Mouse (Mus musculus) heart, embryonic 11.5 days (tissue): ENCODE measurements around the gene Adgrl2. TPM values are rescaled to one million over a fixed set of nuclear protein-coding genes. Genes with fewer than 3 reads are reported as not detected.

Experiments used
- ATAC-seq: fragments of 200-750 bp; cut with Nextera tagmentation; replicated peaks from 2 replicates; pipeline ENCODE4 v1.8.0; 2017; ENCODE audit warnings: moderate library complexity; ENCODE audit not compliant: insufficient number of reproducible peaks, low FRiP score, low TSS enrichment
- H3K27ac ChIP-seq: fragments of 300-500 bp; sonication (generic); 2 replicates; pipeline ENCODE4 v1.5.1; 2014; ENCODE audit warnings: mild to moderate bottlenecking, low read depth, low read length
- H3K27me3 ChIP-seq: fragments of 300-500 bp; sonication (generic); 2 replicates; pipeline ENCODE4 v1.6.1; 2014; ENCODE audit warnings: mild to moderate bottlenecking, low read length, mixed read lengths; ENCODE audit not compliant: control insufficient read depth, insufficient read depth
- H3K36me3 ChIP-seq: fragments of 300-500 bp; sonication (generic); 2 replicates; pipeline ENCODE4 v1.6.1; 2014; ENCODE audit warnings: mild to moderate bottlenecking, low read length, moderate library complexity, mixed read lengths; ENCODE audit not compliant: control insufficient read depth, insufficient read depth
- H3K4me1 ChIP-seq: fragments of 300-500 bp; sonication (generic); 2 replicates; pipeline ENCODE4 v1.6.1; 2014; ENCODE audit warnings: low read length; ENCODE audit not compliant: control insufficient read depth, insufficient read depth
- H3K4me2 ChIP-seq: fragments of 300-500 bp; sonication (generic); 2 replicates; pipeline ENCODE4 v1.6.1; 2014; ENCODE audit warnings: mild to moderate bottlenecking, moderate library complexity
- H3K4me3 ChIP-seq: fragments of 300-500 bp; sonication (generic); 2 replicates; pipeline ENCODE4 v1.5.1; 2014; ENCODE audit warnings: low read depth, low read length
- H3K9ac ChIP-seq: fragments of 300-500 bp; sonication (generic); 2 replicates; pipeline ENCODE4 v1.6.1; 2014; ENCODE audit warnings: mild to moderate bottlenecking, low read depth, low read length, moderate library complexity
- H3K9me3 ChIP-seq: fragments of 300-500 bp; sonication (generic); replicated peaks from 2 replicates; pipeline ENCODE4 v1.6.1; 2016; ENCODE audit warnings: low read length; ENCODE audit not compliant: control insufficient read depth
- WGBS: fragments of 180-500 bp; shearing (Covaris S2); extraction: QIAGEN DNeasy Blood & Tissue Kit; methylation state at CpG from one replicate; pipeline ENCODE4 v1.1.7; 2014; ENCODE audit not compliant: insufficient replicate concordance; 5-methylcytosine and 5-hydroxymethylcytosine counted together
- polyA plus RNA-seq: library from polyadenylated mRNA; unstranded; fragments of >200 nt; fragmentation: Nextera tagmentation; extraction: Ambion mirVana; gene quantifications from 2 replicates; pipeline ENCODE4 v1.2.1, GENCODE M21; 2014

Adgrl2 gene
- polyA plus RNA-seq, 1 experiment from 2014 or later: 37.3 TPM

- peak overlapping the region; percentile 22; the same call in 1 of the 2 replicates for H3K27ac ChIP-seq
- peak overlapping the region; percentile 26 for H3K4me3 ChIP-seq
- H3K9me3 ChIP-seq: no peaks in the 10 kb centered on the region
- ATAC-seq: no peak
- no peak overlapping the region for H3K9ac ChIP-seq
- peak overlapping the region; percentile 49 for H3K4me2 ChIP-seq
- H3K4me1 ChIP-seq: peaks cover 14% of the 10 kb centered on the region
- H3K36me3 ChIP-seq: no peaks in the 10 kb centered on the region
- 64% methylated on average over 14 of the region's 14 CpGs for WGBS
- H3K27me3 ChIP-seq: no peaks in the 10 kb centered on the region
Measured at GRCm38 (mm10) chr3:148922618-148923095, 67.7 kb downstream of the Adgrl2 start.

- WGBS: 83% methylated on average over 13 of the region's 13 CpGs
Measured at GRCm38 (mm10) chr3:148921966-148922587, 68.3 kb downstream of the Adgrl2 start.

GRCm38 (mm10) chr3:148920881-148921280, 69.5 kb downstream of the Adgrl2 start:
- WGBS: 62% methylated on average over 6 of the region's 6 CpGs
- Histone ChIP-seq H3K27ac (no peak overlapping the region), H3K4me3 (no peak overlapping the region), H3K9ac (no peak overlapping the region), H3K9me3 (no peaks in the 10 kb centered on the region), H3K36me3 (no peaks in the 10 kb centered on the region), H3K4me1 (peaks cover 11% of the 10 kb centered on the region), H3K4me2 (no peak overlapping the region), H3K27me3 (no peaks in the 10 kb centered on the region)
- ATAC-seq: no peak

More at GRCm38 (mm10) chr3:148921966-148922587, 68.3 kb downstream of the Adgrl2 start:
- H3K36me3 ChIP-seq: no peaks in the 10 kb centered on the region
- no peak overlapping the region; the same call in 1 of the 2 replicates for H3K4me3 ChIP-seq
- no peak overlapping the region for H3K27ac ChIP-seq
- no peaks in the 10 kb centered on the region for H3K27me3 ChIP-seq
- peak overlapping the region; percentile 49 for H3K4me2 ChIP-seq
- ATAC-seq: no peak
- no peaks in the 10 kb centered on the region for H3K9me3 ChIP-seq
- H3K9ac ChIP-seq: no peak overlapping the region
- peaks cover 14% of the 10 kb centered on the region for H3K4me1 ChIP-seq

- Histone ChIP-seq H3K36me3 (no peaks in the 10 kb centered on the region), H3K4me1 (peaks cover 16% of the 10 kb centered on the region), H3K4me2 (no peak overlapping the region), H3K4me3 (no peak overlapping the region), H3K9me3 (no peaks in the 10 kb centered on the region), H3K27me3 (no peaks in the 10 kb centered on the region), H3K9ac (no peak overlapping the region), H3K27ac (no peak overlapping the region)
- no peak for ATAC-seq
- 65% methylated on average over 5 of the region's 5 CpGs for WGBS
Measured at GRCm38 (mm10) chr3:148918425-148918824, 71.9 kb downstream of the Adgrl2 start.

GRCm38 (mm10) chr3:148917837-148918236, 72.5 kb downstream of the Adgrl2 start:
- 77% methylated on average over 7 of the region's 7 CpGs for WGBS
- no peaks in the 10 kb centered on the region for H3K36me3 ChIP-seq
- H3K4me2 ChIP-seq: no peak overlapping the region
- ATAC-seq: no peak
- H3K9me3 ChIP-seq: no peaks in the 10 kb centered on the region
- no peak overlapping the region for H3K9ac ChIP-seq
- H3K27me3 ChIP-seq: no peaks in the 10 kb centered on the region
- no peak overlapping the region for H3K4me3 ChIP-seq
- H3K4me1 ChIP-seq: peaks cover 16% of the 10 kb centered on the region
- no peak overlapping the region for H3K27ac ChIP-seq

GRCm38 (mm10) chr3:148916226-148916625, 74.1 kb downstream of the Adgrl2 start:
- Histone ChIP-seq H3K4me2 (no peak overlapping the region), H3K4me1 (peaks cover 14% of the 10 kb centered on the region), H3K4me3 (no peak overlapping the region), H3K9me3 (no peaks in the 10 kb centered on the region), H3K27ac (no peak overlapping the region), H3K9ac (no peak overlapping the region), H3K36me3 (no peaks in the 10 kb centered on the region), H3K27me3 (no peaks in the 10 kb centered on the region)
- ATAC-seq: no peak
- 52% methylated on average over 5 of the region's 5 CpGs for WGBS

- H3K9ac ChIP-seq: no peak overlapping the region
- no peak for ATAC-seq
- H3K27me3 ChIP-seq: no peaks in the 10 kb centered on the region
- no peaks in the 10 kb centered on the region for H3K36me3 ChIP-seq
- no peak overlapping the region for H3K27ac ChIP-seq
- H3K9me3 ChIP-seq: no peaks in the 10 kb centered on the region
- H3K4me1 ChIP-seq: peaks cover 6% of the 10 kb centered on the region
- H3K4me3 ChIP-seq: no peak overlapping the region
- 78% methylated on average over 14 of the region's 14 CpGs for WGBS
- H3K4me2 ChIP-seq: no peak overlapping the region
Measured at GRCm38 (mm10) chr3:148912944-148913684, 77.2 kb downstream of the Adgrl2 start.

GRCm38 (mm10) chr3:148912536-148912935, 77.8 kb downstream of the Adgrl2 start:
- no peak for ATAC-seq
- H3K9ac ChIP-seq: no peak overlapping the region
- WGBS: 88% methylated on average over 6 of the region's 6 CpGs

More at GRCm38 (mm10) chr3:148912536-148912935, 77.8 kb downstream of the Adgrl2 start:
- Histone ChIP-seq H3K4me2 (no peak overlapping the region), H3K4me3 (no peak overlapping the region), H3K4me1 (peaks cover 10% of the 10 kb centered on the region), H3K27ac (no peak overlapping the region), H3K9me3 (no peaks in the 10 kb centered on the region), H3K36me3 (no peaks in the 10 kb centered on the region), H3K27me3 (no peaks in the 10 kb centered on the region)
